Mouse (Mus musculus): ENCODE data around the gene Gm14862. TPM values are rescaled to one million over a fixed set of nuclear protein-coding genes. Genes with fewer than 3 reads are reported as not detected.

The Gm14862 gene
- polyA plus RNA-seq, 1 experiment from 2014 or later, result not detected

GRCm38 (mm10) chrX:9253990-9254389 is 2.7 kb downstream of the Gm14862 start:
- Histone ChIP-seq H3K79me2 (ENCODE audit: inconsistent target) (no peaks in the 10 kb centered on the region), H3K27ac (no peak overlapping the region), H3K4me3 (ENCODE audit: inconsistent target) (no peak overlapping the region), H3K36me3 (ENCODE audit: inconsistent target) (no peaks in the 10 kb centered on the region)
- 40% methylated on average over 10 of the region's 10 CpGs for WGBS (ENCODE audit: missing documents)

GRCm38 (mm10) chrX:9248911-9249310 is 7.8 kb downstream of the Gm14862 start:
- no peaks in the 10 kb centered on the region for H3K79me2 ChIP-seq (ENCODE audit: inconsistent target)
- WGBS (ENCODE audit: missing documents), result 86% methylated on average over 5 of the region's 5 CpGs
- no peak overlapping the region for H3K27ac ChIP-seq
- H3K4me3 ChIP-seq (ENCODE audit: inconsistent target), result no peak overlapping the region
- H3K36me3 ChIP-seq (ENCODE audit: inconsistent target), result no peaks in the 10 kb centered on the region

GRCm38 (mm10) chrX:9244603-9245336 is 11.9 kb downstream of the Gm14862 start:
- Histone ChIP-seq H3K27ac (no peak overlapping the region), H3K4me3 (ENCODE audit: inconsistent target) (no peak overlapping the region), H3K36me3 (ENCODE audit: inconsistent target) (no peaks in the 10 kb centered on the region), H3K79me2 (ENCODE audit: inconsistent target) (no peaks in the 10 kb centered on the region)
- 50% methylated on average over 12 of the region's 12 CpGs for WGBS (ENCODE audit: missing documents)

GRCm38 (mm10) chrX:9243381-9243864 is 13.3 kb downstream of the Gm14862 start:
- 42% methylated on average over 8 of the region's 8 CpGs for WGBS (ENCODE audit: missing documents)
- no peaks in the 10 kb centered on the region for H3K36me3 ChIP-seq (ENCODE audit: inconsistent target)

GRCm38 (mm10) chrX:9240737-9241591 is 15.7 kb downstream of the Gm14862 start:
- H3K27ac ChIP-seq, result no peak overlapping the region
- no peaks in the 10 kb centered on the region for H3K79me2 ChIP-seq (ENCODE audit: inconsistent target)
- 66% methylated on average over 5 of the region's 5 CpGs for WGBS (ENCODE audit: missing documents)
- H3K4me3 ChIP-seq (ENCODE audit: inconsistent target), result no peak overlapping the region
- H3K36me3 ChIP-seq (ENCODE audit: inconsistent target), result no peaks in the 10 kb centered on the region

More at GRCm38 (mm10) chrX:9243381-9243864, 13.3 kb downstream of the Gm14862 start:
- Histone ChIP-seq H3K27ac (no peak overlapping the region), H3K79me2 (ENCODE audit: inconsistent target) (no peaks in the 10 kb centered on the region), H3K4me3 (ENCODE audit: inconsistent target) (no peak overlapping the region)

GRCm38 (mm10) chrX:9227105-9227504 is 29.6 kb downstream of the Gm14862 start:
- Histone ChIP-seq H3K79me2 (ENCODE audit: inconsistent target) (no peaks in the 10 kb centered on the region), H3K36me3 (ENCODE audit: inconsistent target) (no peaks in the 10 kb centered on the region), H3K4me3 (ENCODE audit: inconsistent target) (no peak overlapping the region), H3K27ac (no peak overlapping the region)
- 83% methylated on average over 2 of the region's 2 CpGs for WGBS (ENCODE audit: missing documents)

- Histone ChIP-seq H3K4me3 (ENCODE audit: inconsistent target) (no peak overlapping the region), H3K79me2 (ENCODE audit: inconsistent target) (no peaks in the 10 kb centered on the region), H3K36me3 (ENCODE audit: inconsistent target) (no peaks in the 10 kb centered on the region), H3K27ac (no peak overlapping the region)
- 77% methylated on average over 3 of the region's 3 CpGs for WGBS (ENCODE audit: missing documents)
Measured at GRCm38 (mm10) chrX:9222412-9223221, 34.1 kb downstream of the Gm14862 start.

- H3K4me3 ChIP-seq (ENCODE audit: inconsistent target), result no peak overlapping the region
- no peak overlapping the region for H3K27ac ChIP-seq
- H3K36me3 ChIP-seq (ENCODE audit: inconsistent target), result no peaks in the 10 kb centered on the region
- WGBS (ENCODE audit: missing documents), result 48% methylated on average over 4 of the region's 4 CpGs
- H3K79me2 ChIP-seq (ENCODE audit: inconsistent target), result no peaks in the 10 kb centered on the region
Measured at GRCm38 (mm10) chrX:9221736-9222135, 35.0 kb downstream of the Gm14862 start.

GRCm38 (mm10) chrX:9221206-9221605 is 35.5 kb downstream of the Gm14862 start:
- no peak overlapping the region for H3K4me3 ChIP-seq (ENCODE audit: inconsistent target)
- no peak overlapping the region for H3K27ac ChIP-seq
- no peaks in the 10 kb centered on the region for H3K79me2 ChIP-seq (ENCODE audit: inconsistent target)
- WGBS (ENCODE audit: missing documents), result 66% methylated on average over 6 of the region's 6 CpGs
- no peaks in the 10 kb centered on the region for H3K36me3 ChIP-seq (ENCODE audit: inconsistent target)

- Histone ChIP-seq H3K4me3 (ENCODE audit: inconsistent target) (no peak overlapping the region), H3K27ac (no peak overlapping the region), H3K79me2 (ENCODE audit: inconsistent target) (no peaks in the 10 kb centered on the region), H3K36me3 (ENCODE audit: inconsistent target) (no peaks in the 10 kb centered on the region)
- 66% methylated on average over 3 of the region's 3 CpGs for WGBS (ENCODE audit: missing documents)
Measured at GRCm38 (mm10) chrX:9219570-9219969, 37.1 kb downstream of the Gm14862 start.

- Histone ChIP-seq H3K36me3 (ENCODE audit: inconsistent target) (no peaks in the 10 kb centered on the region), H3K27ac (no peak overlapping the region), H3K79me2 (ENCODE audit: inconsistent target) (no peaks in the 10 kb centered on the region), H3K4me3 (ENCODE audit: inconsistent target) (no peak overlapping the region)
- WGBS (ENCODE audit: missing documents), result 100% methylated on average over 2 of the region's 2 CpGs
Measured at GRCm38 (mm10) chrX:9216244-9216643, 40.5 kb downstream of the Gm14862 start.

GRCm38 (mm10) chrX:9205121-9205520 is 51.6 kb downstream of the Gm14862 start:
- WGBS (ENCODE audit: missing documents), result 82% methylated on average over 2 of the region's 2 CpGs

GRCm38 (mm10) chrX:9202781-9203405 is 53.8 kb downstream of the Gm14862 start:
- H3K27ac ChIP-seq, result no peak overlapping the region
- no peak overlapping the region for H3K4me3 ChIP-seq (ENCODE audit: inconsistent target)
- no peaks in the 10 kb centered on the region for H3K79me2 ChIP-seq (ENCODE audit: inconsistent target)
- 81% methylated on average over 6 of the region's 7 CpGs for WGBS (ENCODE audit: missing documents)
- no peaks in the 10 kb centered on the region for H3K36me3 ChIP-seq (ENCODE audit: inconsistent target)

More at GRCm38 (mm10) chrX:9205121-9205520, 51.6 kb downstream of the Gm14862 start:
- Histone ChIP-seq H3K27ac (no peak overlapping the region), H3K4me3 (ENCODE audit: inconsistent target) (no peak overlapping the region), H3K79me2 (ENCODE audit: inconsistent target) (no peaks in the 10 kb centered on the region), H3K36me3 (ENCODE audit: inconsistent target) (no peaks in the 10 kb centered on the region)

- Histone ChIP-seq H3K36me3 (ENCODE audit: inconsistent target) (no peaks in the 10 kb centered on the region), H3K4me3 (ENCODE audit: inconsistent target) (no peak overlapping the region), H3K79me2 (ENCODE audit: inconsistent target) (no peaks in the 10 kb centered on the region), H3K27ac (no peak overlapping the region)
- WGBS (ENCODE audit: missing documents), result 73% methylated on average over 2 of the region's 2 CpGs
Measured at GRCm38 (mm10) chrX:9201954-9202353, 54.7 kb downstream of the Gm14862 start.

Measured in macrophage (primary cell).